Mouse (Mus musculus): ENCODE results near the gene Pgc.

Pgc gene

DNA sequence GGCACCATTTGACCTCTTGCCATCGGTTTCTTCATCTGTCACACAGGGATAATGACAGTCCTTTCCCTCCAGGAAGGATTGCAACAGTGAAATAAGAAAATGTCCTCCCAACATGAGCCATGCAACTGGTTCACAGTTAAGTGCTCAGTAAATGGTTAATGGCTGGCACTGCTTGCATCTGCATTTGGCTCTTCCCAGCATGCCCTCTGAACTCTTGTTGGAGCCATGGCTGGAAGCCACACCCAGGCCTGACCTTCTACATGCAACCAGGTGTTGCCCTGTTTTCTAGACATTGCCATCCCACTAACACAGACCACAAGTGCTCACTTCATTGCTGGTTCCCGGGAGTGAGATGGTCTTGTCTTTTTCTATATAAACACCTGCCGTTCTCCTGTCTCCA is 18.7 kb upstream of the Pgc start:
- DNase-seq (ENCODE audit: low spot score in 2 of 2) = no peak

DNA sequence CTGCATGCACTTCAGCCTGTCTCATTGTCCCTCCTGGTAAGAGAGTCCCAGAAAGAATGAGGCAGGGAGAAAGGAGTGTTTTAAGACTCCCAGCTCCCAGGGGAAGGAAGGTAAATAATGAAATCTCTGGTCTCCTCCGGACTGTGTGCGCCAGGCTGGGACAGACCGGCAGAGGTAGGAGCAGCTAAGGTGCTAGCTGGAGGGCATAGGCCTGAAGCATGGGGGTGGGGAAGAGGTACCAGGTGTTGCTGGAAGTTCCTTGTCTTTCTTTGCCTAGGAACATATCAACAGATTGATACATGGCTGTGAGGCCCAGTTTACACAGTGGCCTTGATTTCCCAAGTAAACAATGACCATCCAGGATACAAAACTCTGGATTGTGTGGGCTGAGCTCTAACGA is 17.7 kb upstream of the Pgc start:
- no peak for DNase-seq (ENCODE audit: low spot score in 2 of 2)

DNA sequence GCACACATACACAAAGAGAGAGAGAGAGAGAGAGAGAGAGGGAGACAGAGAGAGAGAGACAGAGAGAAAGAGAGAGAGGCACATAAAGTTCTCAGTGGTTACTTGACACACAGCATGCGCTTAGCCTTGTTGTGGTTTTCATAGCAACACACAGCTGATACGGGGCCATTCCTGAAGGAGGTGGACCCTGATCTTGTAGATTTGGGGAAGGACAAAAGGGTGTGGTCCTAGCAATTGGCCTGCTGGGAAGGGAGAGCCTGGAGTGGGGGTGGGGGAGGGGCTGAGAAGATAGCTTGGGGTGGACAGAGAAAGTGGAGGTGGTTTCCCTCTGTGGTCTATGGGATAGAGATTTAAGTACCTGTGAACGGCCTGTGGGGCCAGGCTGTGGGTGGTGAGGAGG is 16.6 kb upstream of the Pgc start:
- no peak for DNase-seq (ENCODE audit: low spot score in 2 of 2)

DNA sequence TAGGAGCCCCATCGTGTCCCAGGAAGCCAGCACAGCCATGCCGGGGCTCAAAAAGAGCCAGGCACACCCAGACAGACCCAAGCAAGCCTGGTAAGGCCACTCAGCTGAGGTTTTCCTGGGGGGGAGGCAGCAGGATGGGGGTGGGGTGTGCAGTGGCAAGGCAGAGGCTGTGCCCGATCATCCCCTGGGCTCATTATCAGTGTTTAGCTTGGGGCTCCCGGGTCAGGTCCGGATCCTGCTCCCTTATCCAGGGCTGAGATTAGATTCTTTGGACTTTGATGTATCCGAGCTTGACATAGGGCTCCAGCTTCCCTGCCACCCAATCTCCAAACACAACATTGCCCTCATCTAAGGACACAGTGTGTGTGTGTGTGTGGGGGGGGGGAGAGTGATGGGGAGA is 14.8 kb upstream of the Pgc start:
- DNase-seq (ENCODE audit: low spot score in 2 of 2) = no peak

DNA sequence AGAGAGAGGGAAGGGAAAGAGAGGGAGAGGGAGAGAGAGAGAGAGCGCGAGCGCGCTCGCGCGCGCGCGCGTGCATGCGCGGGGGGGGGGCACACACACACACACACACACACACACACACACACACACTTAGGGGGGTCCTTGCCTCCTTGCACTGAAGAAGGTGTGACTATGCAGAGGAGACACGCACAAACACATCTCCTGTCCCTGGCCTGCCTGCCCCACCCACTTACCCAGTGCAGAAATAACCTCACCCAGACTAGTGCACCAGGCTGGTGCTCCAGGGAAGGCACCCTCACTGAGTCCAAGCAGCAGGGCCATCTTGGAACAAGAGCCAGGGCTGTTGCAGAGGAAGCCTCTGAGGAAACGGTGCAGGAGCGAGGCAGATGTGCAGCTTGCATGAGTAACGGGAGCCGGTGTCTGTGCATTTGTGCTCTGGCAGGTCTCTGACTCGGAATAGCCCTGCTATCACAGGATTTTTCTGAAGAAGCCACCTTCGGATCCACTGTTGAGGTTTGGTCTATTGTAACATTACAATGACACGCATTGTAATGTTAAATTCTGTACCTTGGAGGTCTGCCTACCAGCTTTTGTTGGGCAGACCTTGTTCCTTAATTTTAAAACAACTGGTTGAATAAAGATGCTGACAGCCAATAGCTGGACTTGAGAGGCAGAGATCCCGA is 13.6 kb upstream of the Pgc start:
- DNase-seq (ENCODE audit: low spot score in 2 of 2) = no peak

DNA sequence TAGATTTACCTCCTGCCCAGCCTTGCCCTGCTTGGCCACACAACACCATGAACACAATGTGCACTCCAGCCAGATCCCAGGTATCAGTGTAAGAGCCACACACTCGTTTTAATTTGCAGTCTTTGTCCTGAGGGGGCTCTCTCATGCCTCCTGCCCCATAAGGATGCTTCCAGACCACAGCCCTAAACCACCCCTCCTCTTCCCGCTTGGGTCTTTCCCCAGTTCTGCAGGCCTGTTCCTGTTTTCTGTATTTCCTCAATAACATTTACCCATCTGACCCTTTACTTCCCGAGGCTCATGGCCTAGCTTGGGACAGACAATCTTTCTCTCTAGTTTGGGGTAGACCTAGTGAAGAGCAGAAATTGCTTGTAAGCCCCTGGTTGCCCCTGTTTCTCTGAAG is 11.6 kb upstream of the Pgc start:
- DNase-seq (ENCODE audit: low spot score in 2 of 2) = no peak

DNA sequence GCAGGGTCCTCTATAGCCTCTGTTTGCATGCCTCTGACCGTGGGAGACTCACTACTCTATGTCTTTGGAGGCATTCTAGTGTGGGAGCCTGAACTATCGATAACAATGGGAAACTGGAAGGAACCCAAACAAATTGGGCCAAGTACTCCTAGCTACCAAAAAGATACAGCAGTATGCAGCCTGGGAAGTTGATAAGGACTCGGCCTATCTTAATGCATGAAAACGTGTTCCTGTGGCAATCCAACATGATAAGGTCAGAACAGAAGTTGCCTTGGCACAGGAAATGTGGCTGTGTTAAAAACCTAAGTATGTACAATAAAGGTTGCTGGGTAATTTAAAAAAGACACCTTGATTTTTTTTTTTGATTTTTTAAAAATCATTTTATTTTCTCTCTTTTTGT is 5.5 kb upstream of the Pgc start:
- DNase-seq (ENCODE audit: low spot score in 2 of 2) = no peak

DNA sequence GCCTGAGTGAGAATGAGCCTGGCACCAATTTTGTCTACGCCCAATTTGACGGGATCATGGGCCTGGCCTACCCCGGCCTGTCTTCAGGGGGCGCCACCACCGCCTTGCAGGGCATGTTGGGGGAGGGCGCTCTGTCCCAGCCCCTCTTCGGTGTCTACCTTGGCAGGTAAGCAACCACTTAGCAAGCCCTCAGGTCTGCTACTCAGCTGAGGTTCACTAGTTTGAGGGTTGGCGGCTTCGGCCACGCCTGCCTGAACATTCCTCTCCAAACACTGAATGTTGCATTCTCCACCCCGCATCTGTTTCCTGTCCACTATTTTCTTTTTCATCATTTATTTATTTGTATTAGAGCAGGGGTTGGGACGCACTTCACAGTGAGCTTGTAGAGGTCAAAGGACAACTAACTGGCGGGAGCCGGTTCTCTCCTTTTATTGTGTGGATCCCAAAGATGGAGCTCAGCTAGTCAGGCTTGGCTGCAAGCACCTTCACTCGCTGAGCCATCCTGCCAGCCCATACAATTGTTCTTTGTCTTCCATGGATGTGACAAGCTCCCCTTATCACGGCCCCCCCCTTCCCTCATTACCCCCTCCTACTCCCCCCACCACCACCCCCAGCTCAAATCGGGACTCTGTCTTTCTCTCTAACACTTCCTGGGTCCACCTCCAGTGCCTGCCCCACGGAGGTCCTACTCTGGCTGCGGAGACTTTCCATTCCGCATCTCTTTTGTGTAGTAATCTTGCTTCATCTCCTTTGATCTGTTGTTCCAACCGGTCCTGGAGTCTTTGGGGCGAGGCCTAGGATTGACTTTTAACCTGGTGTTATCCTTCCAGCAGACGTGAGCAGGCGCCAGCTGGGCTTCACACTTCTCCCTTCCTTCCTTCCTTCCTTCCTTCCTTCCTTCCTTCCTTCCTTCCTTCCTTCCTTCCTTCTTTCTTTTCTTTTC is 4.3 kb downstream of the Pgc start:
- no peak for DNase-seq (ENCODE audit: low spot score in 2 of 2)

DNA sequence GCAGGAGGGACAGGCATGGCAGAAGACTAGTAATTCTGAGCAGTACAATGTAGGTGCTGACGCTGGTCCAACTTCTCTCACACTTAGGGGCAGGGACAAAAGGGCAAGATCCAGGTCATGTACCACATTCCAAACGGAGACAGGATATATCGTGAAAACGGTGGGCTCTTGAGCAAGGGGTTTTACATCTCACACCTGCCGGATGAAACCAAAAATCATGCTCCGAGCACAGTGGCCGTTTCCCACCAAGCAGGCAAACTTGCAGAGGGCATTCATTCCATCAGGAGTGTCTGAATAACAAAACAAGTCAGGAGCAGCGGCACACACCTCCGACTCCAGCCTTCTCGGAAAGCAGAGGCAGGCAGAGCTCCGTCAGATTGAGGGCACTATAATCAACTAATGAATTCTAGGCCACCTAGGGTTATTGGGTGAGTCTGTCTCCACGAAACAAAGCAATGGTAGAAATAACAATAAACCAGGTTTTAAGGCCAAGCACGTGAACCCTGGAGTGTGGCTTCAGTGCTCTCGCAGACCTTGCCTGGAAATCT is 9.0 kb downstream of the Pgc start:
- DNase-seq (ENCODE audit: low spot score in 2 of 2) = no peak

DNA sequence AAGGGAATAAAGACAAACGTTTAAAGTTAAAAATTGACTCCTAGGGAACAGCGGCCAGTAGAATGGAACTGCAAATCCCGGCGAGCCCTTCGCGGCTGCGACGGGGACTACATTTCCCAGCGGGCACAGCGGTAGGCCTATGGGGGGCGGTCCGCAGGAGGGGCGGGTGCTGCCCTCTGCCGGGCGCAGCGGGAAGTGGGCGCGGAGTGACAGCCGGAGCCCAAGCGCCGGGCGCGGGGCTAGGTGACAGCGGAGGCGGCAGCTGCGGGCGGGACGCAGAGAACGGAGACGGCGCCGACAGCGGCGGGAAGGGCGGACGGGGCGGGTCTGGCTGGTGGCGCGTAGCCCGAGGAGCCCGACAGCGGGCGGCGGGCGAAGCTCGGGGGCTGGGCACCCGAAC is 10.2 kb downstream of the Pgc start, which contains the start of gene Tfeb:
Gene Tfeb (plus strand): TSS at position 175 of the 400 bp plus-strand sequence.
- DNase-seq (ENCODE audit: low spot score in 2 of 2) = peak; percentile 95 to 96

DNA sequence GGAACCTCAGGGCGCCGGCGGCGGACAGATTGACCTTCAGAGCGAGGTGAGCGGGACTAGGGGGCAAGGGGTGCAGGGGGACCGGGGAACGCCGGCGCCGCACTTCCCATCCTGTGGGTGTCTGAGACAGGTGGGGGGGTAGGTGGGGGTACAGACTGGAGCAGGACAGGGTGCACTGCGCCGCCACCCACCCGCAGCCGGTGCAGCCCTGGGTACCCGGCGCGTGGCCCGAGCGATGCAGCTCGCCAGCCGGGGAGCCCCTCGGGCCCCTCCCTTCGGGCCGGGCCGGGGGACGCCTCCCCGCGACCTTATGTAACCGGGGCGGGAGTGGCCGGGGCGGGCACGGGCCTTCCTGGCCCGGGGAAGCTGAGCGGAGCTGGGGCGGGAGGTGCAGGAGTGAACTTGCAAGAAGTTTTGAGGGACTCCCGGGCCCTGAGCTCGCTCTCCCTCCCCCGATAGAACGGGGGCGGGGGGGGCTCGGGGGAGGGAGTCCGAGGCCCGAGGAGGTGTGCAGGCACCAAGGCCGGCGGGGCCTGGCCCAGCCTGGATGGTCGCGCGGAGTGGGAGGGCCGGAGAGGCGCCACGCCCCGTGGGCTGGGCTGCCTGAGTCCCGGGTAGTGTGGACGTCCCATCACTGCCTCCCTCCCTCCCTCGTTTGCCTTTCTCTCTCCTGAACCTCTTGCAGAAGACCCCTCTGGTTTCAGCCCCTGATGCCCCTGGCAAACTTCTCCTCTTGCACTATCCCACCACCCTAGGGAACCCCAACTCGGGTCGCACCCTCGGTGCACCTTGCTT is 10.8 kb downstream of the Pgc start:
- peak; percentile 95 to 96 for DNase-seq (ENCODE audit: low spot score in 2 of 2)

DNA sequence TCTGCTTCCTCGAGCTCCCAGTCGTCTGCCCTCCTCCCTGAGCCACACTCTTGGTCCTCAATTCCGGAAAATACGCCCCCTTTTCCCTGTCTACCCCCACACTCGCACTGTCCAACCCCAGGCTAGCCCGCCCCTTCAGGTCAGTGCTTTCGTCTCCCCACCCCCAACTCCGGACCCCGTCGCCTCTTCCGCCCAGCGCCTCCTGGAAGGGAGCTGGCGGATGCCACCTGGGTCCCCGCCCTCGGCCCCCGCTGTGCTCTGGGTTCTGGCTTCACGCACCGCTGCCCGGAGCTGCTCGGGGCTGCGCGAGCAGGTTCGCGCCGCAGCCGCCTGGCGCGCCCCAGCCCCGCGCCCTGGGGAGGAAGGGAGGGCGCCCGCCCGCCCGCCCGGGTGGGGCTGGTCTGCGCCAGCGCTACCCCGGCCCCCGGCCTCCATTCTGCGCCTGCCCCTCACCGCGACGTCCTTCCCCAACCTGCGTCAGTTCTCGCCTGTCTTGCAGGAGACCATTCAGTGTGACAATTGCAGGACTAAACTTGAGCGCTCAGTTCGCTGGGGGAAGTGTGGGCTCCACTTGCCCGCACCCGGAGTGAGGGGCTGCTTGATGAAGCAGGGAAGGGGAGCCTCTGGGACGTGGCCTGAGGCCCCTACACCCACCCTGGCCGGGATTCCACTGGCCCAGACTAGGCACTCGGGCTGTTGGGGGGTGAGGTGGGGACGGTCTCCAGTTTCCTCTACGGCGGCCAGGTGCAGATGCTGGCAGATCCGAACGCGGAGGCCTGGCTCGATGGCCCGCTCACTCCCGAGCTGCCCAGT is 11.6 kb downstream of the Pgc start:
- DNase-seq (ENCODE audit: low spot score in 2 of 2) = peak; percentile 93 to 95

DNA sequence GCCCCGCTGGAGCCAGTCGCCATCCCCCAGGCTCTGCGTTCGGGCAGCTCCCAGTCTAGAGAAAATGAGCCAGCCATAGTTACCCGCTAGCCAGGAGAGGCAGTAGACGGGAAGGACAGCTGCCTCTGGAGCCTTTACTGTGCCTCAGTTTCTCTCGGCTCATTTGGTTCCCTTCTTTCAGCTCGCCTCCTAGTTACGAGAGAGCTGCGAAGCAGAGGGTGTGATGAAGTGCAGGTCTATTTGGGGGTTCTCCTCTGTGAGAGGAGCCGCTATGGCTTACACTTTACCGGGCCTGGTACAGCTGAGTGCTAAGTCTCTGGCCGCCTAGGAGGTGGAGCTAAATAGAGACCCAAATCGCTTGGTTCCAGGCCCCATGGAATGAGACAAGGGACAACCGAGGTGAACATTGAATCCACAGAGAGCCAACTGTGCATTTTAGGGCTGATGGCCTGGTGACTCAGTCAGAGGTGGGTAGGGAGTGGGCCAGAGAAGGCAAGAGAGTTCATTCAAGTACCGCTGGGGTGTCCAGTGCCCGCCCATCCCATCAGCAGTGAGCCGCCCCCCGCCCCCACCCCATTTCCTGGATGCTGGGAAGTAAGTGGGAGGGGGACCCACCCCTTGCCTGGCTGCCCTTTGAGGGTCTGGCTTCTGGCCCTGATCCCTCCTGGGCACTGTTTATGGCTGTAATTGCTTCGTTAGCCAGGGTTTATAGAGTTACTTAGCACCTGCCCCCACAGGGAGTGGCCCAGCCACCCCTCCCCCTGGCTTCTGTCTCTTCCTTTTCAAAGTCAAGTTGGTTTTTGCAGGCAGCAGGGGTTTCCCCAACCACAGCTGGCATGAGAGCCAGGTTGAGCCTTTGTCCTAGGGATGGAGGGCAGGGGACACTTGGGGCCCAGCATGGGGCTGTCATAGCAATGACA is 12.5 kb downstream of the Pgc start:
- DNase-seq (ENCODE audit: low spot score in 2 of 2) = peak; percentile 88 to 90

DNA sequence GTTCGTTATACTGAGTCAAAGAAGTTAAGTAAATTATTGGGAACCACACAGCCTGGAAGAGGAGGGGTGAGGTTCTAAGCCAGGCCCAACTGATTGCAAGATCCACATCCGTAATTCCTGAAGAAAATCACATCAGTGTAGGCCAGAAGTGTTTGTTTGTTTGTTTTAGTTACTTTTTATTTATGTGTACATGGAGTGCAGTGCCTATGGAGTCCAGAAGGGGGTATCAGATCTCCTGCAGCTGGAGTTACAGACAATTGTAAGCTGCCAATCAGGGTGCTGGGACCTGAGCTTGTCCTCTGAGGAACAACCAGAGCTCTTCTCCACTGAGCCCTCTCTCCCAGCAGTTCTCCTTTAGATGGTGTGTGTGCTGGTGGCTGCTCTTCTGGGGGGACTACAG is 13.5 kb downstream of the Pgc start:
- no peak for DNase-seq (ENCODE audit: low spot score in 2 of 2)

DNA sequence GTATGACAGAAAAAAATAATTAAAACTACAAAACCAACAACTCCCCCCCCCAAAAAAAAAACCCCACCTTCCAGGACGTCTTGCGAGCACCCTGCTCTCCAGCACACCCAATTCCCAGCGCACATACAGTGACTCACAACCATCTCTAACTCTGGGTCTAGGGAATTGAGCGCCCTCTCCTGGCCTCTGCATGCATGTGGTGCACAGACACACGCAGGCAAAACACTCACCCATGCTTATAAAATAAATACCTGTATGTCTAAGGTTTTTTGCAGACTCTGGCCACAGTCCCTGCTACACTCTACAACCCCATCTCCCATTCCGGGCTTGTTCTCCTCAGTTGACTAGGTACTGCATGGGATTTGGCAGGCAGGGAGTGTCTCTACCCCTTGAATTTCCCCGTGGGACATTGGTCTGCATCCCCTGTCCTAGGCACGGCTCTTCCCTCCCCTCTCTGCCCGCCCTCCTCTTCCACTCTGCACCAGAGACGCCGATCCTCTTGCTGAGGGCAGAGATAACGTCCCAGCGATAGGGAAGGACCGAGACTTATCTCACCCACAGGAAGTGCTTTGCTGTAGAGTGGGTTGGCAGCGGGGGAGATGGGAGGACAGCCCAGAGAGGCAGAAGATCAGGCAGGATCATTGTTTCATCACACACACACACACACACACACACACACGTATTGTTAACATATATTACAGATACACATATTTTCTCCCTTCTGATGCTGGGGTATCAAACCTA is 16.5 kb downstream of the Pgc start:
- peak in 1 of 2 experiments; percentile 37 for DNase-seq (ENCODE audit: low spot score in 2 of 2)

DNA sequence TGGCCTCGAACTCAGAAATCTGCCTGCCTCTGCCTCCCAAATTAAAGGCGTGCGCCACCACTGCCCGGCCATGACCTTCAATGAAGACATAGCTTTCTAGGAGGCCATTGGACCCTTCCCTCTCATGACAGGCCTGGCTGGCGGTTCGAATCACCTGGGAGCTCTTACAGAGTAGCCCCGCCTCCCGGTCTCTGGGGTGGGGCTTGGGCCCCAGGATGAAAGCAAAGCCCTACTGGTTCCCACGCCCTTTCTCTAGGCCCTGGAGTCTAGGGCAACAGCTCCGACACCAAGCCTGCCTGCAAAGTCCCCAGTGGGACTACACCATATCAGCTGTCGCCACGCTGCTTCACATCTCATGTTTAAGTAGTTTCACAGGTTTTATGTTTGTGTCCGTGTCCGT is 17.4 kb downstream of the Pgc start:
- DNase-seq (ENCODE audit: low spot score in 2 of 2) = no peak

DNA sequence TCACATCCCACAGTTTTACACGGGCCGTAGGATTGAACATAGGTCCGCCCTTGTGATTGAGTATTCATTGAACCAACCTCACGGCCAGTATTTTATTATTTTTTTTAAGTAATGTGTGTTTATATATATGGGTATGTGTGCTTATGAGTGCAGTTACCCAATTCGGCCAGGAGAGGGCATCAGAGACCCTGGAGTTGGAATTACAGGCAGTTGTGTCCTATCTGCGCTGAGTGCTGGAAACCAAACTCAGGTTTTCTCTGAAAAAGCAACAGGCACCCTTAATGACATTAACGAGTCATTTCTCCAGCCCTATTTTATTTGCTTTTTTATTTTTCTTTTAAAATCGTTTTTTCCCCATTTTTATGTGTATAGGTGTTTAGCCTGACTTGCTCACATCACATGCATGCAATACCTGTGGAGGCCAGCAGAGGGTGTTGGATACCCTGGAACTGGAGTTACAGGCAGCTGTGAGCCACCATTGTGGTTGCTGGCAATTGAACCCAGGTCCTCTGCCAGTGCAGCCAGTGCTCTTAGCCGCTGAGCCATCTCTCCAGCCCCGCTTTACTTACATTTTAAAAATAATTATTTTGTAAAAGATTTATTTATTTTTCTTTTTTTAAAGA is 18.2 kb downstream of the Pgc start:
- DNase-seq (ENCODE audit: low spot score in 2 of 2) = no peak

DNA sequence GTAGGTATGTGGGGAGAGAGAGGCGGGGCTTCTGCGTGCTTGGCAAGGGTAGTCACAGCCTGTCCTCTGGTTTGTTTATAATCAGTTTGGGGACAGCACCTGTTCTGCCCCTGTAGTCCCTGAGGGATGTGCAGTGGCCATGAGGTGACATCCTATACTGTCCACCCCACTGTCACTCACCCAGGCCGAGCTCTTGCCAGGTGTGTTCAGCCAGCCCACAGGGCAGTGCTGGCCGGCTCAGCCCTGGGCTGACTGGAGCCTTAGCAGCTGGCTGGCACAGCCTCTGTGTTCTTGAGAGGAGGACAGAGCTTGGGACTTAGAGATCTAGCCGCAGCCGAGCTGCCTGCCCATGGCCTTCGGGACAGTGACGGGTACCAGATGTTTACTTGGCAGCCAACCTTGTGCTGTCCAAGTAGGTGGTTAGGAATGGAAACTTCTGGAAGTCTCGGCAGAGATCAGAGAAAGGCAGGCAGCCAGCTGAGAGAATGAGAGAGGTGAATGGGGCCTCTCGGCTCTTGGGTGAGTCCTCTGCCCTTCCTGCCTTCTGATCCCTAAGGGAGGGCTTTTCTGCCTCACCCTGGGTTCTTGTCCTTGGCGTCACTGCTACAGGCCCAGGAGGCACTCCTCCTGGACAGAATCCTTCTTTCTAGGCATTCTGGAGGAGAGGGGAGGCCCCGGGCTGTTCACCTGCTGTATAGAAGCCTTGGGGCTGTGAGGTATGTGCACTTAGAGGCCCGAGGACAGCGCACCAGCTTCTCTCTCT is 22.3 kb downstream of the Pgc start:
- DNase-seq (ENCODE audit: low spot score in 2 of 2) = peak in 1 of 2 experiments; percentile 18

Data from spleen, postnatal 36 days (tissue).